Mouse (Mus musculus) embryonic facial prominence, embryonic 15.5 days (tissue): Measurements from ENCODE around the gene Madcam1. TPM values are rescaled to one million over a fixed set of nuclear protein-coding genes. Genes with fewer than 3 reads are reported as not detected.
"Not testable (repeated sequence)": the region's sequence is repeated elsewhere in the genome, so short reads cannot be mapped to it uniquely, and the experiment has no call there.

Experiments used
- ATAC-seq: fragments of 200-750 bp; cut with Nextera tagmentation; 2 replicates; pipeline ENCODE4 v1.8.0; 2017; ENCODE audit warnings: low read depth, moderate TSS enrichment; ENCODE audit not compliant: insufficient number of reproducible peaks, low FRiP score, low TSS enrichment
- H3K27ac ChIP-seq: fragments of 300-500 bp; sonication (generic); replicated peaks from 2 replicates; pipeline ENCODE4 v1.5.1; 2015; ENCODE audit warnings: mild to moderate bottlenecking, inconsistent platforms
- H3K27me3 ChIP-seq: fragments of 300-500 bp; sonication (generic); 2 replicates; pipeline ENCODE4 v1.6.1; 2015; ENCODE audit warnings: inconsistent platforms
- H3K36me3 ChIP-seq: fragments of 300-500 bp; sonication (generic); 2 replicates; pipeline ENCODE4 v1.6.1; 2015; ENCODE audit warnings: mild to moderate bottlenecking, inconsistent platforms
- H3K4me1 ChIP-seq: fragments of 300-500 bp; sonication (generic); 2 replicates; pipeline ENCODE4 v1.6.1; 2015; ENCODE audit warnings: inconsistent platforms
- H3K4me2 ChIP-seq: fragments of 300-500 bp; sonication (generic); replicated peaks from 2 replicates; pipeline ENCODE4 v1.6.1; 2015; ENCODE audit warnings: mild to moderate bottlenecking, inconsistent platforms
- H3K4me3 ChIP-seq: fragments of 300-500 bp; sonication (generic); replicated peaks from 2 replicates; pipeline ENCODE4 v1.5.1; 2015; ENCODE audit warnings: mild to moderate bottlenecking, inconsistent platforms
- H3K9ac ChIP-seq: fragments of 300-500 bp; sonication (generic); 2 replicates; pipeline ENCODE4 v1.6.1; 2015; ENCODE audit warnings: inconsistent platforms
- H3K9me3 ChIP-seq: fragments of 300-500 bp; sonication (generic); replicated peaks from 2 replicates; pipeline ENCODE4 v1.6.1; 2016; ENCODE audit warnings: inconsistent platforms
- WGBS: fragments of 180-500 bp; shearing (Covaris S2); methylation state at CpG from one replicate; pipeline ENCODE4 v1.1.7; 2015; 5-methylcytosine and 5-hydroxymethylcytosine counted together
- polyA plus RNA-seq: library from polyadenylated mRNA; unstranded; fragments of >200 nt; fragmentation: Nextera tagmentation; extraction: Ambion mirVana; gene quantifications from 2 replicates; pipeline ENCODE4 v1.2.1, GENCODE M21; 2015

Gene Madcam1
- polyA plus RNA-seq, 1 experiment from 2014 or later = 9.1 TPM

DNA sequence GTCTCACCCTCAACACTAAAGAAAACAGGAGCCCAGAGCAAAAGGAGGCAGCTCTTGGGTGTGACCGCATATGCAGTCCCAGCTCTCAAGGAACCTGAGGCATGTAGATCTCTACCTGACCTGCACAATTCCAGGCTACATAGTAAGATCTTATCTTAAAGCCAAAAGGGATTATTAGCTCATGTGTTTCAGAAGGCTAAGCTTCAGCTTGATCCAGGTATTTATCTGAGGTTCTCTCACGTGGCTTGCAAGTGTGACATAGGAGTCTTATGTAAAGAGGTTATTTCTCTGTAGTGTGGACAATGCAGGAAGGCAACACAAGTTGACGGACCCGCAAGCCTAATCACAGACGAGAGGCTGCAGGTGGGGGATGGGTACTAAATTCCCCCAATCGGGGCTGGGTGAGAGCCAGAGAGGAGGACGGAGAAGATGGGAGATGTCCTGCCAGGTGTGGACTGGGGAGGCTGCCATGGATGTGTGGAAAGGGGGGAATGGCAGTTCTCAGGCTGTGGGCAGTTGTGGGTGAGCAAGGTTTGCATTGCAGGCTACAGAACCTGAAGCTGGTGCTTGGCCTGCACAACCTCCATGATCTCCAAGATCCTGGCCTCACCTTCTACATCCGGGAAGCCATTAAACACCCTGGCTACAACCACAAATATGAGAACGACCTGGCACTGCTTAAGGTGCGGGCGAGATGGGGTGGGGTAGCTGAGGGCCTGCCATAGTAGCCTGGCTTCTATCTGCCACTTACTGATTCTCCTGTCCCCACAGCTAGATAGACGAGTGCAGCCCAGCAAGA is 29.4 kb downstream of the Madcam1 start:
- peaks cover 17% of the 10 kb centered on the region for H3K4me1 ChIP-seq
- H3K9me3 ChIP-seq = no peaks in the 10 kb centered on the region
- no peak overlapping the region for H3K4me3 ChIP-seq
- H3K4me2 ChIP-seq = no peak overlapping the region
- H3K36me3 ChIP-seq = peaks cover 6% of the 10 kb centered on the region
- ATAC-seq = no peak
- 70% methylated on average over 12 of the region's 12 CpGs for WGBS
- H3K27ac ChIP-seq = no peak overlapping the region
- no peak overlapping the region for H3K9ac ChIP-seq
- no peaks in the 10 kb centered on the region for H3K27me3 ChIP-seq

- H3K4me2 ChIP-seq = no peak overlapping the region
- no peak overlapping the region for H3K4me3 ChIP-seq
- H3K9me3 ChIP-seq = no peaks in the 10 kb centered on the region
- no peak overlapping the region for H3K9ac ChIP-seq
- no peaks in the 10 kb centered on the region for H3K27me3 ChIP-seq
- H3K27ac ChIP-seq = no peak overlapping the region
- WGBS = 89% methylated on average over 6 of the region's 6 CpGs
- H3K4me1 ChIP-seq = peaks cover 17% of the 10 kb centered on the region
- peaks cover 1% of the 10 kb centered on the region for H3K36me3 ChIP-seq
- no peak for ATAC-seq
Observed at GRCm38 (mm10) chr10:79694379-79694655, 30.0 kb downstream of the Madcam1 start.

GRCm38 (mm10) chr10:79695231-79696128 is 31.1 kb downstream of the Madcam1 start:
- no peak overlapping the region for H3K9ac ChIP-seq
- H3K4me1 ChIP-seq = peaks cover 17% of the 10 kb centered on the region
- no peaks in the 10 kb centered on the region for H3K36me3 ChIP-seq
- H3K9me3 ChIP-seq = no peaks in the 10 kb centered on the region
- H3K27me3 ChIP-seq = no peaks in the 10 kb centered on the region
- H3K27ac ChIP-seq = peak overlapping the region; percentile 44
- 54% methylated on average over 13 of the region's 13 CpGs for WGBS
- no peak for ATAC-seq
- H3K4me2 ChIP-seq = no peak overlapping the region; the same call in 1 of the 2 replicates
- no peak overlapping the region for H3K4me3 ChIP-seq

DNA sequence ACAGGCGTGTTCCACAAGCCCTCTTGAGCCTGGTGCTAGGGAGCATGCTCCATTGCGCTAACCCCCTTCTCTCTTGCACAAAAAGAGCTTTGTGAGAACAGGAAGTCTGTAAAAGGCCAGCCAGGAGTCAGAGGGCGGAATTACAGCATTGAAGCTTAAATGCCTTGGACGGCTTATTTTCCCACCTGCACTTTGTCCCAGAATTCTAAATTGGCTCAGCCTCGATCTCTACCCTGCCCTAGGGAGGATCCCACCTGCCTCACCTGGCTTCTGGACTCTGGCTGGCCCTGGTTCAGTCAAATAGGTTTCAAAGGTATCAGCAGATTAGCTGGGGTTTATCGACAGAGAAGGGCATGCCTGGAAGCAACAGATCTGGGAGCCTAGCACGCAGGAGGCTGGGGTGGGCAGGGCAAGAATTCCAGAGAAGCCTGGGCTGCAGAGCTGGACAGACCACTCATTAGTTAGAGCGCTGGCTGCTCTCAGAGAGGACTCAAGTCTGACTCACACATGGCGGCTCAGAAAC is 31.8 kb downstream of the Madcam1 start:
- no peak for ATAC-seq
- Histone ChIP-seq H3K27me3 (no peaks in the 10 kb centered on the region), H3K4me3 (no peak overlapping the region), H3K9me3 (no peaks in the 10 kb centered on the region), H3K4me2 (no peak overlapping the region; the same call in 1 of the 2 replicates), H3K9ac (no peak overlapping the region), H3K27ac (peak overlapping the region; percentile 44), H3K36me3 (no peaks in the 10 kb centered on the region), H3K4me1 (peaks cover 20% of the 10 kb centered on the region)
- WGBS = 22% methylated on average over 9 of the region's 9 CpGs

- H3K36me3 ChIP-seq = no peaks in the 10 kb centered on the region
- no peak for ATAC-seq
- H3K4me1 ChIP-seq = peaks cover 26% of the 10 kb centered on the region
- H3K4me3 ChIP-seq = no peak overlapping the region
- H3K9ac ChIP-seq = no peak overlapping the region
- H3K4me2 ChIP-seq = no peak overlapping the region
- no peaks in the 10 kb centered on the region for H3K9me3 ChIP-seq
- H3K27ac ChIP-seq = no peak overlapping the region
- 77% methylated on average over 6 of the region's 6 CpGs for WGBS
- H3K27me3 ChIP-seq = no peaks in the 10 kb centered on the region
Observed at GRCm38 (mm10) chr10:79697916-79698315, 33.6 kb downstream of the Madcam1 start.

GRCm38 (mm10) chr10:79698459-79698858 is 34.1 kb downstream of the Madcam1 start:
- 90% methylated on average over 6 of the region's 6 CpGs for WGBS
- no peak overlapping the region for H3K27ac ChIP-seq
- peaks cover 26% of the 10 kb centered on the region for H3K4me1 ChIP-seq

GRCm38 (mm10) chr10:79700676-79701075 is 36.3 kb downstream of the Madcam1 start:
- H3K9ac ChIP-seq = peak overlapping the region; percentile 1; the same call in 1 of the 2 replicates
- no peak overlapping the region for H3K4me3 ChIP-seq
- WGBS = 35% methylated on average over 7 of the region's 7 CpGs
- peak overlapping the region; percentile 55; the same call in 1 of the 2 replicates for H3K27ac ChIP-seq
- H3K27me3 ChIP-seq = no peaks in the 10 kb centered on the region
- no peaks in the 10 kb centered on the region for H3K36me3 ChIP-seq
- H3K4me2 ChIP-seq = no peak overlapping the region
- H3K4me1 ChIP-seq = peaks cover 30% of the 10 kb centered on the region
- ATAC-seq = no peak
- H3K9me3 ChIP-seq = no peaks in the 10 kb centered on the region

More at GRCm38 (mm10) chr10:79698459-79698858, 34.1 kb downstream of the Madcam1 start:
- ATAC-seq = no peak
- no peaks in the 10 kb centered on the region for H3K36me3 ChIP-seq
- H3K27me3 ChIP-seq = no peaks in the 10 kb centered on the region
- H3K4me2 ChIP-seq = no peak overlapping the region
- no peaks in the 10 kb centered on the region for H3K9me3 ChIP-seq
- H3K4me3 ChIP-seq = no peak overlapping the region
- H3K9ac ChIP-seq = no peak overlapping the region

DNA sequence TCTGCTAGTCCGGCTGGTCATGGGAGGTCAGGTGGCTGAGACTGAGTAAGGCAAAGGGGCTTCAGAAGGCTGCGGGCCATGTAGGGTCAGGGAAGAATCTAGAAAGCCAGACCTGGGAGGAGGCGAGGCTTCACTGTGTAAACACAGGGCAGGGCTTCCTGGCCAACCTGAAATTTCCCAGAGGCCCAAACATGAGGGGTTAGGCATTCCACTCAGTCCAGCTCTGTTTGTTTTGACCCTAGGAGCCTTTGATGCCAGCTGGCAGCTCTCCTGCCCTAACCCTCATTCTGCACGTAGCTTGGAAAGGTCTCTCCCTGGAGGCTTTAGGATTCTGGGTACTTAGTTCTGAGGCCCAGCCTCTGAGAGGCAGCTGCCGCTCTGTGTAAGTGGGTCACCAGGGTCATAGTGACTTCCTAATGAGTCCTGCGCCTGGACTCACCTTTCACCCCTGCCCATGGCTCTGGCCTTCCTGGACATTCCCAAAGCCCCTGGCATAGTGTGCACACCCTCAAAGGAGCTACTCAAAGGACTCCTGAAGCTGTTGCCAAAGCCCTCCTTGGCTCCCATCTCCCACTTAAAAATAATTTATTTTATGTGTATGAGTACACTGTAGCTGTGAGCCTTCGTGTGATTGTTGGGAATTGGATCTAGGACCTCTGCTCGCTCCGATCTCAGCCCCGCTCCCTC is 37.2 kb downstream of the Madcam1 start:
- no peak overlapping the region for H3K9ac ChIP-seq
- peaks cover 32% of the 10 kb centered on the region for H3K4me1 ChIP-seq
- no peaks in the 10 kb centered on the region for H3K9me3 ChIP-seq
- H3K4me2 ChIP-seq = no peak overlapping the region
- no peak overlapping the region for H3K4me3 ChIP-seq
- no peaks in the 10 kb centered on the region for H3K36me3 ChIP-seq
- ATAC-seq = no peak
- 44% methylated on average over 10 of the region's 10 CpGs for WGBS
- no peaks in the 10 kb centered on the region for H3K27me3 ChIP-seq
- H3K27ac ChIP-seq = peak overlapping the region; percentile 55; the same call in 1 of the 2 replicates

- not testable (repeated sequence) for H3K4me3 ChIP-seq, H3K9me3 ChIP-seq, H3K36me3 ChIP-seq, ATAC-seq, H3K27ac ChIP-seq, H3K27me3 ChIP-seq, H3K4me2 ChIP-seq, H3K9ac ChIP-seq
- WGBS = 85% methylated on average over 4 of the region's 4 CpGs
- peaks cover 42% of the 10 kb centered on the region for H3K4me1 ChIP-seq
Observed at GRCm38 (mm10) chr10:79702970-79703369, 38.6 kb downstream of the Madcam1 start.

DNA sequence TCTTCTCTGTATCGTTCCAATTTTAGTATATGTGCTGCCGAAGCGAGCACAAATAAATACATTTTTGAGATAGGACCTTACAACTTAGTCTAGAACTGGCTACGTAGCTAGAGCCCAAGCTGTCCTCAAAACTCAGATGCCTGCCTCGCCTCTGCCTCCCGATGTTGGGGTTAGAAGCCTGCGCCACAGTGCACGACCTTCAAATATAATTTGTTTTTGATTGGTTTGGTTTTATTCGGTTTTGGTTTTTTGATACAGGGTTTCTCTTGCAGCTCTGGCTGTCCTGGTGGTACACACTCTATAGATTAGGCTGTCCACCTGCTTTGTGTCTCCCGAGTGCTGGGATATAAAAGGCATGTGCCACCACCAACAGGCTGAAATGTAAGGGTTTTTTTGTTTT is 39.2 kb downstream of the Madcam1 start:
- Histone ChIP-seq H3K36me3 (0 out of 2 replicates have a peak, but pooled peaks cover 6% of the 10 kb centered on the region), H3K4me1 (peaks cover 42% of the 10 kb centered on the region), H3K9me3 (no peaks in the 10 kb centered on the region), H3K4me2 (peak overlapping the region; percentile 78), H3K27ac (no peak overlapping the region; the same call in 1 of the 2 replicates), H3K9ac (no peak overlapping the region), H3K4me3 (peak overlapping the region; percentile 83), H3K27me3 (no peaks in the 10 kb centered on the region)
- 76% methylated on average over 10 of the region's 10 CpGs for WGBS
- no peak for ATAC-seq
